Mouse (Mus musculus) stomach, embryonic 16.5 days (tissue): ENCODE results near the gene Ell2. TPM values are rescaled to one million over a fixed set of nuclear protein-coding genes. Genes with fewer than 3 reads are reported as not detected.
"Not testable (repeated sequence)": the region's sequence is repeated elsewhere in the genome, so short reads cannot be mapped to it uniquely, and the experiment has no call there.

Experiments used
- ATAC-seq: fragments of 200-750 bp; cut with Nextera tagmentation; 2 replicates; pipeline ENCODE4 v1.8.0; 2017; ENCODE audit warnings: moderate number of reproducible peaks, moderate TSS enrichment; ENCODE audit not compliant: insufficient read depth, low FRiP score
- H3K27ac ChIP-seq: fragments of 300-500 bp; sonication (generic); 2 replicates; pipeline ENCODE4 v1.5.1; 2014; ENCODE audit warnings: low read length
- H3K27me3 ChIP-seq: fragments of 300-500 bp; sonication (generic); 2 replicates; pipeline ENCODE4 v1.6.1; 2014; ENCODE audit warnings: low read length, control low read depth, mixed read lengths; ENCODE audit not compliant: control insufficient read depth, insufficient read depth
- H3K36me3 ChIP-seq: fragments of 300-500 bp; sonication (generic); 2 replicates; pipeline ENCODE4 v1.6.1; 2014; ENCODE audit warnings: low read length; ENCODE audit not compliant: control insufficient read depth, insufficient read depth
- H3K4me1 ChIP-seq: fragments of 300-500 bp; sonication (generic); 2 replicates; pipeline ENCODE4 v1.6.1; 2014; ENCODE audit warnings: low read length, control low read depth, mixed read lengths; ENCODE audit not compliant: control insufficient read depth, insufficient read depth
- H3K4me2 ChIP-seq: fragments of 300-500 bp; sonication (generic); 2 replicates; pipeline ENCODE4 v1.6.1; 2014; ENCODE audit warnings: low read depth, low read length, mixed read lengths
- H3K4me3 ChIP-seq: fragments of 300-500 bp; sonication (generic); replicated peaks from 2 replicates; pipeline ENCODE4 v1.5.1; 2014; ENCODE audit warnings: mild to moderate bottlenecking, low read length
- H3K9ac ChIP-seq: fragments of 300-500 bp; sonication (generic); 2 replicates; pipeline ENCODE4 v1.6.1; 2014; ENCODE audit warnings: low read length
- H3K9me3 ChIP-seq: fragments of 300-500 bp; sonication (generic); replicated peaks from 2 replicates; pipeline ENCODE4 v1.6.1; 2016; ENCODE audit warnings: low read length, control low read depth; ENCODE audit not compliant: control insufficient read depth
- WGBS: fragments of 180-500 bp; shearing (Covaris S2); extraction: QIAGEN DNeasy Blood & Tissue Kit; methylation state at CpG from one replicate; pipeline ENCODE4 v1.1.7; 2014; 5-methylcytosine and 5-hydroxymethylcytosine counted together
- polyA plus RNA-seq: library from polyadenylated mRNA; unstranded; fragments of >200 nt; fragmentation: Nextera tagmentation; extraction: Ambion mirVana; gene quantifications from 2 replicates; pipeline ENCODE4 v1.2.1, GENCODE M21; 2015

The Ell2 gene
- polyA plus RNA-seq, 1 experiment from 2014 or later, result 19.4 TPM

DNA sequence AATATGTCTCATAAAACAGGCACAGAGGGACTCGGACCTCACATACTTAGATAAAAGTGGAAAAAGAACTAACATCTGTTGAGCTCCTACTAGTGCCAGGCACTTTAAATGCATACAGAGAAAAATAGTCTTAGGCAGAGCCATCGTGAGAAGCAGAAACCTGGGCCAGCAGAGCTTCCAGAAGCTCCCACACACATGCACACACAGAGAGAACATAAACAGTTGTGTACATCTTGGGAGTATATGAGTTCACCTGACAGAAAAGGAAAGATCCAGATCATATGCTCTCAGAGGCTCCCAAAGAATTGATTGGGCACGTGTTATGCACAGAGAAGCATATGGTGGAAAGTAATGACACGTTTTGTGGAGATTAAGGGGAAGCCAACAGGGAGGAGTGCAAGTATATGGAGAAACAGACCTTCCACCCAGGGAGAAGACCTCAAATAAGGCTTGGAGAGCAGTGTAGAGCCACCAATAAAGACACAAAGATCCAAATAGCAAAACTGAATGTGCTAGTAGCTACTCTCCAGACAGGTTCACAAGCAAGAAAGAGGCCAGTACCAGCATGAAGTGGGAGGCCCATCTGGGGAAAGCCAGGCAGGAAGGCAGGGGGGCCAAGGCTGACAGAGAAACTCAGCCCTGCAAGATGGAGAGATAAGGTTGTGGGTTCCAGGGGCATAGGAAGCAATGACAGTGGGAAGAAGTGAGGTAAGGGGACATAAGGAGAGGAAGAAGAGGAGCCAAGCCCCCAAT, 2.6 kb downstream of the Ell2 start:
- no peaks in the 10 kb centered on the region for H3K27me3 ChIP-seq
- peak overlapping the region; percentile 79 for H3K27ac ChIP-seq
- no peaks in the 10 kb centered on the region for H3K4me1 ChIP-seq
- no peak for ATAC-seq
- H3K36me3 ChIP-seq, result no peaks in the 10 kb centered on the region
- peak overlapping the region; percentile 77 for H3K4me3 ChIP-seq
- WGBS, result 34% methylated on average over 4 of the region's 4 CpGs
- H3K4me2 ChIP-seq, result peak overlapping the region; percentile 55
- H3K9me3 ChIP-seq, result no peaks in the 10 kb centered on the region
- H3K9ac ChIP-seq, result peak overlapping the region; percentile 87

- no peaks in the 10 kb centered on the region for H3K27me3 ChIP-seq
- ATAC-seq, result no peak
- H3K9ac ChIP-seq, result no peak overlapping the region
- H3K36me3 ChIP-seq, result no peaks in the 10 kb centered on the region
- 67% methylated on average over 6 of the region's 6 CpGs for WGBS
- peak overlapping the region; percentile 55 for H3K4me2 ChIP-seq
- H3K4me3 ChIP-seq, result peak overlapping the region; percentile 77
- no peak overlapping the region for H3K27ac ChIP-seq
- H3K9me3 ChIP-seq, result no peaks in the 10 kb centered on the region
- H3K4me1 ChIP-seq, result no peaks in the 10 kb centered on the region
Measured at GRCm38 (mm10) chr13:75710152-75710551, 3.6 kb downstream of the Ell2 start.

DNA sequence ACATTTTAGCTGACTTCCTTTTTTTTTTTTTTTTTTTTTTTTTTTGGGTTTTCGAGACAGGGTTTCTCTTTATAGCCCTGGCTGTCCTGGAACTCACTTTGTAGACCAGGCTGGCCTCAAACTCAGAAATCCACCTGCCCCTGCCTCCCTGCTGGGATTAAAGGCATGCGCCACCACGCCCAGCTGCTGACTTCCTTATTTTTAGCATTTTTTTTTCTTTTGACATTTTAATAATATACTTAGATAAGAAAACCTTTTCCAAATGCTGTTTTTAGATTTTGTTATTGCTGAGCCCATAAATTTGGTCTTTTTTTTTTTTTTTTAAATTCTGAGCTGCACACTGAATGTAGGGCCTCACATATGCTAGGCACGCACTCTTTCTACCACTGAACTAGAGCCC, 5.0 kb downstream of the Ell2 start:
- not testable (repeated sequence) for ATAC-seq, H3K27ac ChIP-seq, H3K36me3 ChIP-seq, H3K4me3 ChIP-seq, H3K4me1 ChIP-seq, H3K9me3 ChIP-seq, H3K4me2 ChIP-seq, H3K9ac ChIP-seq, H3K27me3 ChIP-seq
- 96% methylated on average over 3 of the region's 4 CpGs for WGBS

GRCm38 (mm10) chr13:75712544-75712943, 6.0 kb downstream of the Ell2 start:
- not testable (repeated sequence) for H3K9ac ChIP-seq, H3K27me3 ChIP-seq, H3K4me1 ChIP-seq, H3K4me3 ChIP-seq, H3K36me3 ChIP-seq, ATAC-seq, H3K4me2 ChIP-seq, H3K27ac ChIP-seq, H3K9me3 ChIP-seq
- 92% methylated on average over 3 of the region's 5 CpGs for WGBS

DNA sequence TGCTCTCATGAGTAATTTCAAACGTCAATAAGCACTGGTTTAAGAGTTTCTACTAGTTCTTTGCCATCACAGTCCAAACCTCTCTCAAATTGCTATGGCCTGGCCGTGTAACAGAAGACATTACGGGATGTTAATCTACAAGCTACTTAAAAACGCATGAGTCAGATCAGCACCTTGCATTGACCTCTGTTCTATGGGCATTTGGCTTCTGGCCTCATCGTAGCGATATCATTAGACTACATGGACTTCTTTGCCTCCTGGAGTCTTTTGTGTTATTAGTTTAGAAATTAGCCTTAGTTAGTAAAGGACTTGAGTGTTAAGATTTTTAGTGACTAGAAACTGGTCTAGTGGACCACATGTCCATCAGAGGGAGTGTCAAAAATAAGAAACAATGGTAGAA, 7.8 kb downstream of the Ell2 start:
- no peaks in the 10 kb centered on the region for H3K36me3 ChIP-seq
- no peaks in the 10 kb centered on the region for H3K27me3 ChIP-seq
- no peaks in the 10 kb centered on the region for H3K9me3 ChIP-seq
- H3K4me1 ChIP-seq, result no peaks in the 10 kb centered on the region; the same call in 1 of the 2 replicates
- H3K4me3 ChIP-seq, result no peak overlapping the region
- H3K9ac ChIP-seq, result no peak overlapping the region
- H3K4me2 ChIP-seq, result no peak overlapping the region
- no peak overlapping the region for H3K27ac ChIP-seq
- WGBS, result 82% methylated on average over 6 of the region's 6 CpGs
- no peak for ATAC-seq

GRCm38 (mm10) chr13:75717638-75718302, 11.2 kb downstream of the Ell2 start:
- WGBS, result 71% methylated on average over 3 of the region's 3 CpGs
- Histone ChIP-seq H3K27ac (no peak overlapping the region), H3K36me3 (no peaks in the 10 kb centered on the region), H3K9ac (no peak overlapping the region), H3K9me3 (no peaks in the 10 kb centered on the region), H3K27me3 (no peaks in the 10 kb centered on the region), H3K4me2 (no peak overlapping the region), H3K4me3 (no peak overlapping the region), H3K4me1 (no peaks in the 10 kb centered on the region; the same call in 1 of the 2 replicates)
- no peak for ATAC-seq

DNA sequence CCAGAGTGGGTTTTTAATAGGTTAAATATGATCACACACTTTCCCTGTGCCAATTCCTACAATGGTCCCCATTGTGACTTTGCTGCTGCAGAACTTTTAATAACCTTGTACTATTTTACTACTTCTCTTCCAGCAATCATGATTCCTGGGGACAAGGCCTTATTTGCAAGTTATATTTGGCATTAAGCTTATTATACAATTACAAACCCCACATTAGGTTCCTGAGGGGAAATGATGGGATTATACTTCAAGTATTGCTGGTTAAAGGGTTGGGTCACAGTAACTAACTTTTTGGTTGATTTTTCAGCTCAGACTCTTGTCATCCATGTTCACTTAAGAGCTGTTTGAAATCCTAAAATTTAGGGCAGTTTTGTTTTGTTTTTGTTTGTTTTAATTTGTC, 11.8 kb downstream of the Ell2 start:
- H3K9me3 ChIP-seq, result no peaks in the 10 kb centered on the region
- no peak overlapping the region for H3K27ac ChIP-seq
- H3K4me2 ChIP-seq, result no peak overlapping the region
- no peak for ATAC-seq
- no peaks in the 10 kb centered on the region for H3K27me3 ChIP-seq
- no peaks in the 10 kb centered on the region; the same call in 1 of the 2 replicates for H3K4me1 ChIP-seq
- no peak overlapping the region for H3K9ac ChIP-seq
- no peak overlapping the region for H3K4me3 ChIP-seq
- no peaks in the 10 kb centered on the region for H3K36me3 ChIP-seq

GRCm38 (mm10) chr13:75719645-75720044, 13.1 kb downstream of the Ell2 start:
- Histone ChIP-seq H3K4me3 (no peak overlapping the region), H3K27ac (no peak overlapping the region), H3K4me2 (no peak overlapping the region), H3K4me1 (no peaks in the 10 kb centered on the region; the same call in 1 of the 2 replicates), H3K27me3 (no peaks in the 10 kb centered on the region), H3K9me3 (no peaks in the 10 kb centered on the region), H3K9ac (no peak overlapping the region), H3K36me3 (no peaks in the 10 kb centered on the region)
- no peak for ATAC-seq
- WGBS, result 77% methylated on average over 4 of the region's 4 CpGs

GRCm38 (mm10) chr13:75726569-75727373, 20.2 kb downstream of the Ell2 start:
- no peak for ATAC-seq
- Histone ChIP-seq H3K9ac (no peak overlapping the region), H3K27ac (no peak overlapping the region), H3K9me3 (no peaks in the 10 kb centered on the region), H3K4me1 (no peaks in the 10 kb centered on the region), H3K4me3 (no peak overlapping the region), H3K36me3 (no peaks in the 10 kb centered on the region), H3K27me3 (no peaks in the 10 kb centered on the region), H3K4me2 (no peak overlapping the region)
- WGBS, result 63% methylated on average over 4 of the region's 4 CpGs
